Mouse (Mus musculus) monocyte, adult 5-6 weeks (primary cell): ENCODE data around the gene Prpf40a. TPM values are rescaled to one million over a fixed set of nuclear protein-coding genes. Genes with fewer than 3 reads are reported as not detected.

ENCODE experiments used
- ATAC-seq: fragments of 153-309, 156-312 bp; replicated peaks from 2 replicates; pipeline ENCODE4 v1.8.0; 2017; ENCODE audit warnings: mild to moderate bottlenecking; ENCODE audit not compliant: low TSS enrichment, insufficient number of reproducible peaks, severe bottlenecking, poor library complexity, low FRiP score
- total RNA-seq: library from RNA; stranded (forward); fragments of 200-1000, 200-491, 200-594 nt; gene quantifications from 3 replicates; pipeline ENCODE4 v1.2.3, GENCODE M21; 2017

Gene Prpf40a
- total RNA-seq = 123 to 202 TPM (median 164 TPM) in 3 replicates

GRCm38 (mm10) chr2:53190684-53191511 lies at the start of gene Prpf40a:
Prpf40a (minus strand) TSS chr2:53191284.
- peak; percentile 91 for ATAC-seq

- ATAC-seq = no peak
Measured at GRCm38 (mm10) chr2:53222242-53222641, 31.2 kb upstream of the Prpf40a start.

GRCm38 (mm10) chr2:53213493-53213892 lies 22.4 kb upstream of the Prpf40a start:
- no peak for ATAC-seq

- ATAC-seq = no peak
Measured at GRCm38 (mm10) chr2:53206749-53207148, 15.7 kb upstream of the Prpf40a start.

- ATAC-seq = no peak
Measured at GRCm38 (mm10) chr2:53204373-53205274, 13.5 kb upstream of the Prpf40a start.

- ATAC-seq = peak; percentile 81
Measured at GRCm38 (mm10) chr2:53200164-53200885, 9.2 kb upstream of the Prpf40a start.

GRCm38 (mm10) chr2:53199203-53199602 lies 8.1 kb upstream of the Prpf40a start:
- ATAC-seq = no peak

GRCm38 (mm10) chr2:53196431-53196830 lies 5.3 kb upstream of the Prpf40a start:
- no peak for ATAC-seq

- ATAC-seq = no peak
Measured at GRCm38 (mm10) chr2:53192386-53192785, 1.3 kb upstream of the Prpf40a start.

GRCm38 (mm10) chr2:53191523-53192220 lies 588 bp upstream of the Prpf40a start, which contains the start of gene Arl6ip6:
Arl6ip6 (plus strand) TSS chr2:53191726.
- peak; percentile 83 for ATAC-seq

GRCm38 (mm10) chr2:53189811-53190210 lies 1.3 kb downstream of the Prpf40a start:
- no peak for ATAC-seq

- no peak for ATAC-seq
Measured at GRCm38 (mm10) chr2:53179876-53180275, 11.2 kb downstream of the Prpf40a start.

- no peak for ATAC-seq
Measured at GRCm38 (mm10) chr2:53178966-53179365, 12.1 kb downstream of the Prpf40a start.

GRCm38 (mm10) chr2:53173966-53174365 lies 17.1 kb downstream of the Prpf40a start:
- no peak for ATAC-seq

GRCm38 (mm10) chr2:53146852-53147251 lies 44.2 kb downstream of the Prpf40a start:
- ATAC-seq = no peak

GRCm38 (mm10) chr2:53131567-53131966 lies 59.5 kb downstream of the Prpf40a start:
- ATAC-seq = no peak

- no peak for ATAC-seq
Measured at GRCm38 (mm10) chr2:53129070-53129469, 62.0 kb downstream of the Prpf40a start.

GRCm38 (mm10) chr2:53125998-53126397 lies 65.1 kb downstream of the Prpf40a start:
- ATAC-seq = no peak
